Mouse (Mus musculus) testis, adult 2 months (tissue): ENCODE measurements at regions not wholly inside any gene's neighbourhood (a gene's known extent, or its start where the extent isn't known, plus 50 kb on each side); places are given as distances from the start of the nearest gene placed in this dataset.

Experiments used
- CTCF ChIP-seq: fragments of 200-500 bp; IDR thresholded peaks from 2 replicates; pipeline ENCODE4 v1.5.1; 2012; ENCODE audit warnings: low read depth, mild to moderate bottlenecking, inconsistent platforms, low read length, moderate library complexity; ENCODE audit not compliant: control insufficient read depth, insufficient read depth, insufficient replicate concordance
- POLR2A ChIP-seq: fragments of 200-500 bp; IDR thresholded peaks from 2 replicates; pipeline ENCODE4 v1.6.1; 2012; ENCODE audit warnings: low read depth, mild to moderate bottlenecking, inconsistent platforms, low read length, moderate library complexity; ENCODE audit not compliant: control insufficient read depth

- no peak for TF ChIP-seq CTCF
- no peak for TF ChIP-seq POLR2A
Measured at GRCm38 (mm10) chr2:170945401-170946105, 213.9 kb downstream of the Dok5 start.
